Mouse (Mus musculus): ENCODE results near the gene Pi4k2a. TPM values are rescaled to one million over a fixed set of nuclear protein-coding genes. Genes with fewer than 3 reads are reported as not detected.

Pi4k2a gene
- 10 to 100 TPM; 37.0 to 41.3 TPM for total RNA-seq (2021)
- long read RNA-seq, experiment 1, full-length matches to known transcripts: 47 of 73 reads
- long read RNA-seq, experiment 1, partial matches to known transcripts: 3 of 73 reads
- long read RNA-seq, experiment 1, other reads (novel, unspliced or antisense): 23 of 73 reads
- long read RNA-seq, experiment 2, transcript Pi4k2a-201 (9 exons, 3,604 nt): major isoform, 13 of 25 reads
- long read RNA-seq, experiment 2, transcript Pi4k2a-202 (10 exons, 1,939 nt): minor isoform, 6 of 25 reads
- long read RNA-seq, experiment 2, partial matches to known transcripts: 0 of 25 reads
- long read RNA-seq, experiment 2, other reads (novel, unspliced or antisense): 6 of 25 reads

DNA sequence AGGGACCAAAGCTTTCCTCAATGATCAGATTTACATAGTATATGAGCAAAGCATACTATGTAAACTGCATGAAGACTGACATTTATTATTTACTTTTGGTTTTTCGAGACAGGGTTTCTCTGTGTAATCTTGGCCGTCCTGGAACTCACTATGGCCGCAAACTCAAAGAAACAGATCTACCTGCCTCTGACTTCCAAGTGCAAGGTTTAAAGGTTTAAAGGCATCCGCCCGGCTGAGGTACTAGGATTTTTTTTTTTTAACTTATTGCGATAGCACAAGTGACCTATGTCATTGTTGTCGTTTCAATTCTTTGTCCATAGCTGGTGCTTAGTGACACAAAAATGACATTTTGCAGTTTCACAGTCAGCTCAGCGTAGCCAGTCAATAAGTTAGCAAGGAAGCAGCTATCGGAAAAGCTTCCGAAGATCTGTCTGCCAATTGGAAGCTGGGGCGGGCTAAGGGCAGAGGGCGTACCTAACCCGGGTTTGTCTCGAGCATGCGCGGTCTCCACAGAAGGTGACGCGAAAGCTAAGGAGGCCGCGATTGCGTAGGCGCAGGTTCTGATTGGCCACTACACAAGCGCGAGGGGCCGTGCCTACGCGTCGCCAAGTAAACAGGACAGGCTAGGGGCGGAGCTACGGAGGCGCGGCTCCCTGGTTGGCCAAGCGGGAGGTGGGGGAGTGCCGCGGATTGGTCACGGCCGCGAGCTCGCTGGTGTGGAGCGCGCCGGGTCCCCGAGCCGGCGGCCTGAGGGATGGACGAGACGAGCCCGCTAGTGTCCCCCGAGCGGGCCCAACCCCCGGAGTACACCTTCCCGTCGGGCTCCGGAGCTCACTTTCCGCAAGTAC lies at the start of gene Pi4k2a:
Gene Pi4k2a (plus strand): TSS at position 723 of the 848 bp plus-strand sequence.
- peak; percentile 98 for DNase-seq

DNA sequence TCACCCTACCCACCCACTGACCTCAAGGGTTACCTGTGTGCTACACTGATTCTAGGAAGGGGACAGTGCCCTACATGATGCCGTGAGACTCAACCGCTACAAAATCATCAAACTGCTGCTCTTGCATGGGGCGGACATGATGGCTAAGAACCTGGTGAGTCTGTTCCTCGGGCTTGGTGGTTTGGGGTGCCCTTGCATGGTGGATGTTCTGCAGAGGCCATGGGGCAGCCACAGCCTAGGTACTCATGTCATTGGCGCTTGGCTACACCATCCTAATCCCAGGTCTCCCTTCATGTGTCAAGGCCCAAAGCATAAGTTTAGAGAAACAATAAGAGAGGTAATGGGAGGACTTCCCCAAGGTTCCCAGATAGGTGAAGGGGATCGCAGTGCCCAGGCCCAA lies 46.3 kb upstream of the Pi4k2a start:
- no peak for DNase-seq

DNA sequence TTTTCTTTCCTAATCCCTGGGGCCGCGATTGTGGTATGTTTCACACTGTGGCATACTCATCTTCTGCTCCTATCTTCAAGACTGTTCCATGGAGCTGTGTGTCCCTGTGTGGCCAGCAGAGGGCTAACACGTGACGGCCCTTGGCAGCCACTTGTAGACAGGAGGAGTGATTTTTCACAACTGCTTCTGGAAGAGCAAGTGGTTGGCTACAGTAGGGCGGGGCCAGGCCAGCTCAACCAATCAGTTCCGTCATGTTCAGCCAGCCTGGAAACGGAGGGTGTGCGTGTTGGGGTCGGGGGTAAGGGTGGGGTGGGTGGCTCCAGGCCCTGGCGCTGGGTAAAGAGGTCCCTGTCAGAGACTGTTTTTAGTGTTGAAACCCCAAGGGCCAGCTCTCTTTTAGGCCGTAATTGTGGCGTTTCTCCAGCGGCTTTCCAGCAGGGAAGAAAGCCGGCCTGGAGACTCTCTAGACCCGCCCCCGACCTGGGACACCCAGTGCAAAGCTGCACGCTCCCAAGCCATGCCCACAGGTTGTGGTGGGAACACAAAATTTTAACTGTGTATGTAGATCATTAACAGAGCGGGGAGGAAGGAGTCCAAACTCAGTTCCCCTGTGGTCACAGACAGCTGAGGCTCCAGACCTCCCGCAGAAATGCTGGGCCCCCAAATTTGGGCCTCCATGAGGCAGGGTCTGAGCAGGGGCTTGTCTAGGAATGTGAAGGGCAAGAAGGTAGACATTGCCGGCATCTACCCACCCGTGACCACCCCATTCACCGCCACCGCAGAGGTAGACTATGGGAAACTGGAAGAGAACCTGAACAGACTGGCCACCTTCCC lies 44.8 kb upstream of the Pi4k2a start, which contains the start of gene Hoga1:
Gene Hoga1 (plus strand): TSS at position 342 of the 834 bp plus-strand sequence.
- peak; percentile 84 for DNase-seq

DNA sequence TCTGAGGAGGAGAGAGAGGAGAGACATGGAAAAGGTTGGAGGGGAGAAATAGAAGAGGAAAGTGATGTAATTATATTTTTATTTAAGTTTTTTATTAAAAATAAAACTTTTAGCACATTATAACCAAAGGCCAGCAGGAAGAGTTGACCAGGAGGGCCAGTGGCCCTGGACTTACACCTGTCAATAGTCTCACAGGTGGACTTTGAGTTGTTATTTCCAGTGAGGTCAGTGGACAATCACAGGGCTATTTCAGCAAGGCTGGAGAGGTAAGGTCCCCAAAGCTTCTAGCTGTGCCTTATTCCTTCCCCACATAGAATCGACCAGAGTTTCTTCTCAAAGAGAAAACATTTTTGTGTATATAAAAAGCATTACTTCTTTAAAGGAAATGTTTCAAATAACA lies 40.0 kb upstream of the Pi4k2a start:
- no peak for DNase-seq

DNA sequence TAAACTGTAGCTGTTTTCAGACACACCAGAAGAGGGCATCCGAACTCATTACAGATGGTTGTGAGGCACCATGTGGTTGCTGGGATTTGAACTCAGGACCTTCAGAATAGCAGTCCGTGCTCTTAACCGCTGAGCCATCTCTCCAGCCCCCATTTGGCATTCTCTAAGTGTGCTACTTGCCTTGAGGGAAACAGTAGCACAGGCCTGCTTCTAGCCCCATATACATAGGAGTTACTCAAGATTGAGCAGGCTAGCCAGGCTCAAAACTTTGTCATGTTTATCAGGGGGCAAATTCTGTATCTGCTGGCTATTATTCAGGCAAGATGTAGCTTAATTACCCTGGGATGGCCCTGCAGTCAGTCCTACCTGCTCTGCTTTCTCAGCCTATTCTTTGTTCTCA lies 38.9 kb upstream of the Pi4k2a start:
- no peak for DNase-seq

DNA sequence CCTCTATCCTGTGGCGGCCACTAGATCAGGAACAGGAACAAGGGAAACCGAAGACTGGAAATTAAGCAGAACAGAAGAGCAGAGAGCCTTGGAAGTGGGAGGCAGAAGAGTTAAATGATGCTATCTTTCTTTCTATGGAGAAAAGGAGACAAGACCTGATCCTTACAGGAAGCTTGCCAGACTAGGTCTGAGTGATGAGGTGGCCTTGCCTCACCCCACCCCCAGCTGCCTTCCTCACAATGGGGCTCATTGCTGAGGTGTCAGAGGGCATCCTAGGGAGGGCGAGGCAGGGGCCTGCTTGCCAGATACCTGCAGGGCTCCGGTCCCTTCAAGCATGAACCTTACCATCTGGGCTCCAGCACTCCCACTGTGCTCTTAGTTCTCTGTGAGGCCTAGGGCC lies 38.3 kb upstream of the Pi4k2a start, which contains the start of gene 4933411K16Rik:
Gene 4933411K16Rik (plus strand): TSS at position 301 of the 400 bp plus-strand sequence.
- no peak for DNase-seq

DNA sequence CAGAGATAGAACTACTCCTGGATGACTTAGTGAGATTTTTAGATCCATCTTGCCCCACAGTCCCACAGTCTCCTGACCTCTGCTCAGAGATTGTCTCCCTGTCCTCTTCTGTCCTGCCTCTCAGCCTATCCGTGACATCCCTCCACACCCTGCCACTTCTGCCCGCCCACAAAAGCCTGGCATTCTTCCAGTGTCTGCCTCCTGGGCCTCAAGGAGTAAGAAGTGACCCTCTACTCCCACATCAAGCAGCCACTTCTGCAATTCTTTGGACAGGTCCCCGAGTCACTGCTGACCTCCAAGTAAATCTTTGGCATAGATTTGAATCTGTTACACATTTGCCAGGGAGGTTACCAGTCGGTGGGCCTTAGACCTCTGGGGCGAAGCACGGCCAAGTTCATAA lies 36.0 kb upstream of the Pi4k2a start:
- peak; percentile 48 for DNase-seq

DNA sequence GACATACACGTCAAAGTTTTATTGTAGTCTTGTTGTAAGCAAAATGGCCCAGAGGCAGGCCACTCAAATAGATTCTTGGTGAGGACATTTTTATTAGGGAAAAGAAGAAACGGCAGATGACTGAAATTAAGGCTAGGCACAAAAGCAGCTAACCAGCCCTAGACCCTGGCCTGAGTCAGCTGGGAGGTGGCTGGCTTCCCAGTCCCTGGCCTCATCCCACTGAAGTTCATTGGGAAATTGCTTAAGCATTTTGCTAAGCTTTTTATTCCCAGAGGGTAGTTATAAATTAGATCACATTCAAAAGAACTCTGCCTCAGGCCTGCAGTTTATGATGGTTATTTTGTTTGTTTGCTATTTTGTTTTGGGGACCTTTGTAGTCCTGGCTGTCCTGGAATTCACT lies 34.4 kb upstream of the Pi4k2a start:
- DNase-seq: peak; percentile 73

DNA sequence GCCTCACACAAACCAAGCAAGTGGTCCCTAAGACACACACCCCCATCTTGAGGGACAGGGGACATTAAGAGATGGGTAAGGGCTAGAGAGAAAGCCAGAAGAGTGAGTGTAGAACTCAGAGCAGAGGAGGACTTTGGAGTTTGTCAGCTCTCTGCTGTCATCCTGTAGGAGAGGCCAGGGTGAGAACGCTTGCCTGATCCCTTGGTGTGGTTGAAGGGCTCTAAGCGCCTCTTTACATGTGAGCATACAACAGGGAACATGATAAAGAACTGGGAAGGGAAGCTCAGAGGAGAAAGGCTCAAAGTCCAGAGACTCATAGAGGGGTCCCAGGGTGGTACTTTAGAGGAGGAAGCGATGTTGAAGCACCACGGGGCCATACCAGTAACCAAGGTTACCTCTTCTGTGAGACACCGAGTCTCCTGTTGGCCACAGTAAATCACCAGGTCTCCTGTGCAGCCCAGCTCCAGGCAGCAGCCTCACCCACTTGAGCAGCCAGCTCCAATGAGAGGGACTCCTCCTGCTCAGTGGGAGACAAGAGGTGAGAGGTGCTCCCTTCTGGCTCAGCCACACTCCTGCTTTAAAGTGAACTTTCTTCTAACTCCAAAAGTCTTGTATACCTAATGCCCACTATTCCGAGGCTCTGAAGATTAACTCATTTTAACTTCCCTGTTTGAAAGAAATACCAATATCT lies 33.4 kb upstream of the Pi4k2a start:
- no peak for DNase-seq

DNA sequence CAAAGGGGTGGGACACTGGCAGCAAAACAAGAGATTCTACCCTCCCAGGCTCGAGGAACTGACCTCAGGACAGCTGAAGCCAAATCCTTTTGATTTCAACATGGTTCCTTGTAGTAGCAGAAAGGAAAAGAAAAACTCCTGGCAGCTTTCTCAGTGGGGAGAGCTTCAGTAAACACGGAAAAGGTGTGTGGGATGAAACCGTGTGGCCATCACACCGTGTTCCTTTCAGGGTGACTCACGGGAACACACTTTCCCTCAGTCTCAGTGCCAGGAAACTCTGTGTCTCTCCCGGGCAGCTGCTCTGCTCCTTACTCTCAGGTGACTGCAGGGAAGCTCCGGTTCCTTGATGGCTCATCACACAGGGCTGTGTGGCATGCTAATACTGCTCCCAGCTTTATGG lies 31.8 kb upstream of the Pi4k2a start:
- DNase-seq: no peak

DNA sequence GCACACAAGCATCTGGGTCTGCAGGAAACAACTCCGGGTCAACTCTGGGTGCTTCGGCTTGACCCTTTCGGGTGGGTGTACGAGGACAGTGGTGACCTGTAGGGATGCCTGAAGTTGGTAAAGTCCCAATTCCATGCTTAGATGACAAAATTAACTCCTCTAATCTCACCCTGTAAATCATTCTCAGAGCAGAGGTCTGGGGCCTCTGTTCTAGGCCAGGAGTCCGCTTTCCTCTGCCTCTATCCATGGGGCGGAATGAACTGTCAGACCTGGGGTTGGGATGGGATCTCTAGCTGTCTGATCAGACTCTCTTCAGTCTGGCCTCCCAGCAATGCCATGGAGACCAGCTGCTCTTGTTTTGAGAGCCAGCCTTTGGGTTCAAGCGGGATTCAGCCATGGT lies 28.8 kb upstream of the Pi4k2a start:
- no peak for DNase-seq

DNA sequence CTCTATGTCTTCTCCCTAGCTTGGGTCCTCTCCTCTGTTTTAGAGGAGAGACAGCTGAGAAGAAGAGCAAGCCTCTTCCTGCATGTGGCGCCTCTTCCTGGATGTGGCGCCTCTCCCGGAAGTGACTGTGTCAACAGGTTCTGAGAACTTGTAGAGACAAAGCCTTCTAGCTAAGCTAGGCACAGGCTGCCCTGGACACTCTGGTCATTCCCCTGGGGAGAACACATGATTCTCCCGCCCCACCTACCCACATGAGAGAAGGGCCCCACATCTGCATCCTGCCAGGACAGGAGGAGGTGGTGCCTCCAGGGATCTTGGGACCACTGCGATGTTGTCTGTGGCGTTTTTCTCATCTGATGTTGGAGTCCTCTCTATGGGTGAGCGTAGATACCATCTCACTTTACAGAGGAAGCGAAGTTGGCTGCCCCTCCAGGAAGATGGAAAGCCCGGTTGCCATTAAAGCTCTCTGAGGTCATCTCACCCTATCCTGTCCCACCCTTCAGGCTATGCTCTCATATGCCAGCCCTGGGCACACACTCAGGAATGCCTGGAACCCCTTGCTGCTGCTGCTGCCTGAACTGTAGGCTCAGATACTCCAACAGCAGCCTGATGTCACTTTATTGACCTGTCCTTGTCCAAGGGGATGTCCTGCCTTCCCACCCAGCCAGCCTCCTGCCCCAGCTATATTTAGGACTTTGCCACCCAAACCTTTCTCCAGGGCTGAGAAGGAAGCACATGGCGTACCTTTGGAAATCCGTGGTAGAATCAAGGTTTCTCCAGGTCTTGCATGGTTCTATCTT lies 21.6 kb upstream of the Pi4k2a start:
- no peak for DNase-seq

DNA sequence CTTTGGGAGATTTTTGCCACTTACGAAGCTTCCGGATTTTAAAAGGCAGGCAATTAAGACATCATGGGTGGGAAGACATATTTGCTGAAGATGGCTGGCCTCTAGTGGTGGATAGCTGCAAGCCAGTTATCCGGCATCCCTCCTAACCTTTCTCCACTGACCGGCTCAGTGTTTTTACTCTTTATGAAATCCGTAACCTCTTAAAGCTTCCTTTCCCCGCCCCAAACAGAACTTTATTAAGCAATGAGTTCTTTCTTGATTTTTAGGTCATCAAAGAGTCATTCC lies 21.1 kb upstream of the Pi4k2a start:
- DNase-seq: peak; percentile 46

DNA sequence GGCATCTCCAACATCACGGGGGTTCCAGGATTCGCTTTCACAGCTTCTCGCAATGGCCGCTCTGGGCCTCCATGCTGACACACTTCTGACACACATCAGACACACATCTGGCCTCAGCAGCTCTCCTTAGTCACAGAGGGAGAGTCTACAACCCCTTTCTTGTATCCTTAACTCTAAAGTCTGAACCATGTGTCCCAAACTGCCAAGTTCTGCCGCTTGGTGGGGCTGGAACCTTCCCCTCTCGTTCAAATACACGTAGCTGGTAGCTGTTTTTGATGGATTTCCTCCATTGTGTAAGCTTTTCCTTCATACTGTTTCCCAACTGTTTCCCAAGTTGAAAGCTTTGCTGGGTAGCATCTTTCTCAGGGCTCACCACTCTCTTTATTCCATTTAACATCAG lies 19.0 kb upstream of the Pi4k2a start:
- no peak for DNase-seq

DNA sequence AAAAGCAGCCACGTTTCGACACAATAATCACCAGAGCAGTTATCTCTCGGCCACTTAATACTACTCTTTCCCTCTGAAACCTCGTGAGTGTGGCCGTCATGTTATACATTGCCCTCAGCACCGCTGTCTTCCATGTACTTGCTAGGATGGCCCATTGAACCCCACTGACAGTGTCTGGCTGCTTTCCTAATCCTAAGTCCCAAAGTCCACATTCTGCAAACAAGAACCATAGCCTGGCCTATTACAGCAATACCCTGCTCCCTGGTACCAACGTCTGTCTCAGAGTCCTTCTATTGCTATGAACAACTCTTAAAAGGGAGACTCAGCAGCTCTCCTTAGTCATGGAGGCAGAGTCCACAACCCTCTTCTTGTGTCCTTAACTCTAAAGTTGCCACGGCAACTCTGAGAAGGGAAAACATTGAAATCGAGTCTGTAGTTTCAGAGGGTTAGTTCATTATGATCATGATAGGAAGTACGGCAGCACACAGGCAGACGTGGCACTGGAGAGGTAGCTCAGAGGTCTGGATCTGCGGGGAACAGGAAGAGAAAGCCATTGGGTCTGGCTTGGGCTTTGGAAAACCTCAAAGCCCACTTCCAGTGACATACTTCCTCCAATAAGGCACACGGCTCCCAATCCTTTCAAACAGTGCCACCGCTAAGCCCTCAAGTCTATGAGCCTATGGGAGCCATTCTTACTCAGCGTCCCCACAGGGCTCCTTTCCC lies 18.2 kb upstream of the Pi4k2a start:
- no peak for DNase-seq

DNA sequence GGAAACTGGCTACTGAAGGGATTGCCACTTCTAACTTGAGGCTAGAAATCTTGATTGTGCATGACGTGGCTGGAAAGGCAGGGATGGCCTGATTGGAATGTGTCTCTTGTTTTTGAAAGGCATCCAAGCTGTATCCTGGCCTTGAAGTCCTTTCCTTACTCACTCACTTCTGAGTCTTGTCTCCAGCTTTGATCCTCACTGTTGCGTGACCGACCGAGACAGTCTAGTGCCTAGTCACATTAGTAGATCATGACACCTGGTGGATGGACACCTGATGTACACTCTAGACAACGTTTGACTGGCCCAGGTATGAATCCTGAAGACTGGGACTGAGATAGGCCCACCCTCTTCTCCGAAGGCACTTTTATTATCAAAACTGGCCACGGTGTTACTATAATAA lies 17.5 kb upstream of the Pi4k2a start:
- DNase-seq: peak; percentile 33

DNA sequence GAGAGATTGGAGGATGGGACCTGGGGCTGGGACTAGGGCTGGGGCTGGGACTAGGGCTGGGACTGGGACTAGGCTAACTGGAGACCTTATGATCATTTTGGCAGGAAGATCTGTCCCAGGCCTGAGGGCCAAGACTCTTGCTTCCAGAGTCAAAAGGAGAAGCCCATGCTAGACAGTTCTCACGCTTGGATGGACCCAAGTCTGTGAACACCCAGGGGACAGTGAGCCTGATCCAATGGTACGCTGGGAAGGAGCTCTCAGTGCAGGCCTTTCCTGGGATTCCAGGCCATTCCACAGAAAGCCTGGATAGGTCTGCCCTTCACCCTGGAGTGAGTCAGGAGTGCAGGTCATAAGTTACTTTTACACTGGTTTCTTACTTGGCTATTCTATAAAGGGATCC lies 15.2 kb upstream of the Pi4k2a start:
- no peak for DNase-seq

DNA sequence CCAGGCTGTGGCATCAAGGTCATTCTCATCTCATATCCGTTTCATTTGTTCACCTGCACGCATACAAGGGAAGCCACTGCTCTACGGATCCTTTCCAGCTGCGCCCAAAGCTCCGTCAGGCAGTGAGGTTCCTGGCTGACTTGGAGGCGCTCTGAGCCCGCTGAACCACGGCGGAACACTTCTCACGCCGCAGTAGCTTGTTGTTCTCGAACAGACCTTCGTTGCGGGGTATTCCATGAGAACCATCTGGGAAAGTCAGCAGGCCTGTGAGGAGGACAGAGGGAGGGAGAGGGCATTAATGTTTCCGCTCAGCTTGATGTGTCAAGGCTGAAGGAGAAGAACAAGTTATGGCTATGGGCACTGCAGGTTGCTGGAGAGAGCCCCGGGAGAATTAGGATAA lies 14.3 kb upstream of the Pi4k2a start:
- no peak for DNase-seq

DNA sequence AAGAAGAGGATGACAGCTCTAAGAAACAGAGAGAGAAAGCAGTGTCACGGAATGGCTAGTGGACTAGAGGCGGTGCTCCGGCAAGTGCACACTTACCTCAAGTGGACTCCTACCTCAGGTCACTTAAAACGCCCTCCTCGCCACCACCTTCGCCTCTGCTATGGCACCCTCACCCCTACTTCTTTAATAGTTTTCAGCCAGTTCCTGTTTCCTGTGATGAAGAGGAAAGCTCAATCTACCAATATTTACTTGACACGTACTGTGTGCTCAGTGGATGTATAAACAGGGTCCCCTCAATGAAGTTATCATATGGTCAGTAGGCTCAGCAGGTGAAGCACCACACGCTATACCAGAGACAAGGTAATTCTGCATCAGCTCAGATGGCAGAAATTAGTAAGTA lies 11.7 kb upstream of the Pi4k2a start:
- no peak for DNase-seq

DNA sequence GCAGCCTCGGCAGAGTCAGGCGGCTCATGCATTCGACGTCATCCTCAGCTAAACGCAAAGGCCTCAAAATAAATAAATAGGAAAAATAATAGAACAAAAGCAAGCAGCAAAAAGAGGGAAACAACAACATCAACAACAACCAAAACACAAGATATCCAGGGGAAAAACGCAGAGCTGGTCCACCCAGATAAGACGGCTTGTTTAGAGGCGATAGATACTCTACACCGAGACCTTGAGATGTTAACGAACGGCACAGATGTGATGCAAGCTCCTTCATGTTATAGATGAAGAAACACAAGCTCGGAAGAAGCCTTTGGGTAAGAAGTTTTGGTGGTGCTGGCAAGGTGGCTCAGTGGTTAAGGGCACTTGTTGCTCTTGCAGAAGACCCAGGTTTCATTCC lies 11.3 kb upstream of the Pi4k2a start:
- DNase-seq: no peak

DNA sequence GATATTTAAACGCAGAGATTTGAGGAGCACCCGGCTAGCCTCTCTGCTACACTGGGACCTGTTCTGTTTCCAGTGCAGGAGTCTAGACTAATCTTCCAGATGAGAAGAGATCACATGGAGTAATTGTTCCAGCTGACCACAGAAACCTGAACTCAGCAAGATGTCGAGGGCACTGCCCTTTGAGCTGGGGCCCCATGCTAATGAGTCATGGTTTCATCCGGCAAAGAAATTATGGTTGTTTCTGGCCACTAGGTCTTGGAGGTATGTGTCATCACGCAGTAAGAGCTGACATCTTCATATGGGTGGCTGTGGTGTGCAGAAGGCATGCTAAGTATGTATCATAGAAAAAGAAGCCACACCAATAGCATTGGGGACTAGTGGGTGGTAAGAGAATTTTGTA lies 10.3 kb upstream of the Pi4k2a start:
- DNase-seq: no peak
